Mouse (Mus musculus) olfactory bulb, adult 2 months (tissue): ENCODE data around the gene Prr13.

Experiments
- CTCF ChIP-seq: fragments of 200-500 bp; IDR thresholded peaks from 2 replicates; pipeline ENCODE4 v1.5.1; 2012; ENCODE audit warnings: low read depth, mild to moderate bottlenecking, low read length, moderate library complexity; ENCODE audit not compliant: insufficient read depth
- POLR2A ChIP-seq: fragments of 200-500 bp; IDR thresholded peaks from 2 replicates; pipeline ENCODE4 v1.6.1; 2012; ENCODE audit warnings: mild to moderate bottlenecking, low read depth, low read length, moderate library complexity; ENCODE audit not compliant: insufficient read depth

DNA sequence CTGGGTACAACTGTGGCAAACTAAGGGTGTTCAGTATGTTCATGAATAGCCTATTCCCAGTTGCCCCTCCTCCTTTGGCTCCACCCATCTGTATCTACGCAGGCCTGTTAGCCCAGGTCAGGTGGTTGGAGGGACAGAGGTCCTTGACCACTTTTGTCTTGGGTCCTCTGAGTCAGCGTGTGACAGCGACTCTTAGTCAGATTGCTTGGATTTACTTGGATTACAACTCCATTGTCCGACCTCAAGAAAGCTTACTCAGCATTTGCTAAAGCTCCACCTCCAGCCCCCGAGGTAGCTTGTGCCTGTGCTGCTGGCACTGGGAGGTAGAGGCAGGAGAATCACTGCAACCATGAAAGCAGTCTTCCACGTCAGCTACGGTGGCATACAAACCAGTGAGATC, 7.9 kb upstream of the Prr13 start:
- TF ChIP-seq CTCF (no peak), POLR2A (no peak)
